Mouse (Mus musculus) cerebellum, adult 2 months (tissue): ENCODE results near the gene Igf2r. TPM values are rescaled to one million over a fixed set of nuclear protein-coding genes. Genes with fewer than 3 reads are reported as not detected.
A peak's percentile ranks its signal among the peaks of the same experiment; 100 is the strongest.

Experiments
- DNase-seq, 2 experiments: peaks; one replicate each; pipeline ENCODE4 v3.0.0; 2021
- H3K27ac ChIP-seq: fragments of 200-500 bp; 2 replicates; pipeline ENCODE4 v1.5.1; 2012; ENCODE audit warnings: low read length, control low read depth, inconsistent platforms; ENCODE audit not compliant: insufficient read depth
- H3K27me3 ChIP-seq: fragments of 200-500 bp; 2 replicates; pipeline ENCODE4 v1.6.1; 2012; ENCODE audit warnings: inconsistent platforms, mild to moderate bottlenecking, low read length, moderate library complexity; ENCODE audit not compliant: control insufficient read depth, insufficient read depth
- H3K4me1 ChIP-seq: fragments of 200-500 bp; 2 replicates; pipeline ENCODE4 v1.6.1; 2011; ENCODE audit warnings: low read length; ENCODE audit not compliant: control insufficient read depth, insufficient read depth
- H3K4me3 ChIP-seq: fragments of 200-500 bp; replicated peaks from 2 replicates; pipeline ENCODE3; 2011; ENCODE audit warnings: mild to moderate bottlenecking, low read depth, low read length, control low read depth; ENCODE audit not compliant: insufficient read depth
- CTCF ChIP-seq: fragments of 200-500 bp; IDR thresholded peaks from 2 replicates; pipeline ENCODE4 v1.5.1; 2011; ENCODE audit warnings: low read depth, mild to moderate bottlenecking, control low read depth, low read length, moderate library complexity, borderline replicate concordance; ENCODE audit not compliant: insufficient read depth
- POLR2A ChIP-seq: fragments of 200-500 bp; IDR thresholded peaks from 2 replicates; pipeline ENCODE4 v1.6.1; 2011; ENCODE audit warnings: low read length, control low read depth, borderline replicate concordance; ENCODE audit not compliant: insufficient read depth
- WGBS: fragments of 180-500 bp; shearing (Covaris S2); methylation state at CpG from one replicate; pipeline ENCODE4 v1.1.7; 2018; 5-methylcytosine and 5-hydroxymethylcytosine counted together
- polyA plus RNA-seq: library from polyadenylated mRNA; depleted of rRNA; stranded (reverse); fragments of >200 nt; gene quantifications from 2 replicates; pipeline ENCODE4 v1.2.3, GENCODE M21; 2012

Igf2r gene
- polyA plus RNA-seq, 1 experiment = 18.1 TPM

DNA sequence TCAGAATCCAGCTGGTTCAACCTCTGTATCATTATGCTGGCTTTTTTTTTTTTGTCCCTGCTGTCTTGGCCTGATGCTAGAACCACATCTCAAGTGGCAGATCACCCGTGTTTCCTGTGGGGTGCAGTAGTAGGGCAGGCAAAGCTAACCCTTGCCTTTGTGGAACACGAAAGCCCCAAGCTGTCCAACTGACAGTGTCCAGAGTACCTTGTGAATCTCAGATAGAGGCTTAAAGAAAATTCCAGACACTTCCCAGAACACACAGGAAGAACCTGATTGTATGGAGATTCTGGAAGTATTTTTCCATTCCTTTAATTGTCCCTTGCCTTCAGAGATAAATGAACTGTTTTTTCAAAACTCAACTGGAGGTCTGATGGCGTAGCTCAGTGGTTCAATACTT is 4.5 kb upstream of the Igf2r start:
- 77% methylated on average over 3 of the region's 3 CpGs for WGBS
- Histone ChIP-seq H3K27ac (no peak overlapping the region), H3K4me3 (no peak overlapping the region), H3K4me1 (no peaks in the 10 kb centered on the region), H3K27me3 (no peaks in the 10 kb centered on the region)
- TF ChIP-seq POLR2A = no peak
- TF ChIP-seq CTCF = no peak
- DNase-seq = no peak

GRCm38 (mm10) chr17:12770500-12770899 is 1.0 kb upstream of the Igf2r start:
- no peak for TF ChIP-seq POLR2A
- TF ChIP-seq CTCF = no peak
- 90% methylated on average over 5 of the region's 5 CpGs for WGBS
- Histone ChIP-seq H3K27ac (no peak overlapping the region), H3K4me1 (peaks cover 8% of the 10 kb centered on the region; the same call in 1 of the 2 replicates), H3K27me3 (no peaks in the 10 kb centered on the region), H3K4me3 (no peak overlapping the region)
- DNase-seq = no peak

- no peaks in the 10 kb centered on the region for H3K27me3 ChIP-seq
- H3K4me1 ChIP-seq = peaks cover 18% of the 10 kb centered on the region
- WGBS = 6% methylated on average over 41 of the region's 41 CpGs
- H3K4me3 ChIP-seq = peak overlapping the region; percentile 66
- DNase-seq = no peak
- TF ChIP-seq CTCF (no peak), POLR2A (no peak)
- H3K27ac ChIP-seq = peak overlapping the region; percentile 67
These were observed 767 bp downstream of the Igf2r start for GRCm38 (mm10) chr17:12768415-12769379.

GRCm38 (mm10) chr17:12767294-12767852 is 2.1 kb downstream of the Igf2r start:
- DNase-seq = no peak
- Histone ChIP-seq H3K27ac (no peak overlapping the region), H3K4me3 (peak overlapping the region; percentile 37), H3K4me1 (peaks cover 20% of the 10 kb centered on the region), H3K27me3 (no peaks in the 10 kb centered on the region)
- WGBS = 74% methylated on average over 6 of the region's 6 CpGs
- TF ChIP-seq CTCF (no peak), POLR2A (no peak)

DNA sequence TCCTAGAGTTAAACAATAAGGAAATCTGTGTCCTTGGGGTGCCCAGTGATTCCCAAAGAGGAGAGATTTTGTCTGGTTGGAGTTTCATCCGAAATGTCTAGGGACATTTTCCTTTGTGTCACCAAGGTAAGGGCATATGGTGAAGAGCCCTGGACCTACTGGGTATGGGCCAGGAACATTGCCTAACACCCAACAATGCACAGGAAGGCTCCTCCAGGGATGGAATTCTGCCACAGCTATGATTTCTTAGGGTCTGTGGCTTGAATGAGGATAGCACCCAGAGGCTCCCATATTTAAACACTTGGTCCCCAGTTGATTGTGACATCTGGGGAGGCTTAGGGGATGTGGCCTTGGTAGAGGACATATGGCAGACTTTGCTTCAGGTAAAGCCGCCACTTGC is 6.1 kb downstream of the Igf2r start:
- TF ChIP-seq POLR2A (no peak), CTCF (no peak)
- Histone ChIP-seq H3K4me1 (peaks cover 39% of the 10 kb centered on the region), H3K4me3 (no peak overlapping the region), H3K27me3 (no peaks in the 10 kb centered on the region), H3K27ac (peak overlapping the region; percentile 63)
- peak in 1 of 2 experiments; percentile 65 for DNase-seq
- WGBS = 35% methylated on average over 2 of the region's 2 CpGs

GRCm38 (mm10) chr17:12760355-12761146 is 8.9 kb downstream of the Igf2r start:
- no peak overlapping the region for H3K27ac ChIP-seq
- no peak overlapping the region for H3K4me3 ChIP-seq
- DNase-seq = no peak
- H3K4me1 ChIP-seq = peaks cover 51% of the 10 kb centered on the region
- no peak for TF ChIP-seq CTCF
- TF ChIP-seq POLR2A = no peak
- no peaks in the 10 kb centered on the region; the same call in 1 of the 2 replicates for H3K27me3 ChIP-seq
- 85% methylated on average over 10 of the region's 10 CpGs for WGBS

GRCm38 (mm10) chr17:12759646-12760074 is 9.8 kb downstream of the Igf2r start:
- H3K4me1 ChIP-seq = peaks cover 57% of the 10 kb centered on the region
- peak overlapping the region; percentile 76 for H3K27ac ChIP-seq
- DNase-seq = no peak
- no peak overlapping the region for H3K4me3 ChIP-seq
- 51% methylated on average over 8 of the region's 8 CpGs for WGBS
- TF ChIP-seq CTCF (no peak), POLR2A (no peak)
- no peaks in the 10 kb centered on the region; the same call in 1 of the 2 replicates for H3K27me3 ChIP-seq
